Mouse (Mus musculus): Measurements from ENCODE around the gene Slc29a2.

Gene Slc29a2

DNA sequence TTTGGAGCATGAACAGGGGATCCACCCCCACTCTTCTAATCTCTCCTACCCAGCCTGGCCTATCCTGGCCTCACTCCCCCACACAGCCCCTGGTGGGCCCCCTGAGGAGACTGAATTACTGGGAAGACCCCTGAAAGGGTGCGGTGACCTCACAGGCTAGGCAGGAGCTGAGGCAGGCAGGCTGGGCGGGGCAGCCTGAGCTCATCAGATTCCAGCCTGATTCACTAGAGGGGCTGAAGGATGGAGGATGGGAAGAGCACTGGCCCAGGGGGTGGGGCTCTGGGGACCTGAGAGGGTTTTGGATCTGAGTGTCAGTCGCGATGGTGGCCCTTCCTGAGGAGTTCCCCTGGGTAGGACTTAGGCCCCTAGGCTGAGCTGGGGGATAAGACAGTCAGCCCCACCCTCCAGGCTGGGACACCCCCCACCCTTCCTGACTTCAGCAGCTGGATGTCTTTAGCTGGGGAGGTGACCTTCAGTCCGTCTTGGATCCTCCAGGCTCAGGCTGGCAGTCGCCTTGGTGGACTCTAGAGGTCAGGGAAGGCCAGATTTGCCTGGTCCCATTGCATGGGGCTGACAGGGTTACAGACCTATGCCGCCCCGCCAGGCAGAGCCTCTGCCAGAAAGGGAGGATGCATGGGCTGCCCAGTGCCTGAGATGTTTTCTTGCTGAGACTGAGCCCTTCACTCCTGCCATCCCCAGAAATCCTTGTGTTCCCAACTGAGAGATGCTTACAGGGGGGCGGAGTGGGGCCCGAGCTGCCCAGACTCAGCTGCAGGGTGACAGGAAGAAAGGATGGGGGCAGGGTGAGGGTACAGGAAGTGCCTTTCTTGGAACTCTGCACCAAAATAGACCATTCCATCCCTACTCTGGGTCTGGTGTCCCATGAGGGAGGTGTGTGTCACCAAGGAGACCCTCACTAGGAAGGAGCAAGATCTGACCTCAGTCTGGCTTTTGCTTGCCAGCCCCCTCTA, 35.4 kb downstream of the Slc29a2 start:
- DNase-seq (ENCODE audit: low spot score): no peak

GRCm38 (mm10) chr19:5060365-5061330, 37.0 kb downstream of the Slc29a2 start:
- no peak for DNase-seq (ENCODE audit: low spot score)

- no peak for DNase-seq (ENCODE audit: low spot score)
Measured at GRCm38 (mm10) chr19:5062041-5062440, 38.4 kb downstream of the Slc29a2 start.

DNA sequence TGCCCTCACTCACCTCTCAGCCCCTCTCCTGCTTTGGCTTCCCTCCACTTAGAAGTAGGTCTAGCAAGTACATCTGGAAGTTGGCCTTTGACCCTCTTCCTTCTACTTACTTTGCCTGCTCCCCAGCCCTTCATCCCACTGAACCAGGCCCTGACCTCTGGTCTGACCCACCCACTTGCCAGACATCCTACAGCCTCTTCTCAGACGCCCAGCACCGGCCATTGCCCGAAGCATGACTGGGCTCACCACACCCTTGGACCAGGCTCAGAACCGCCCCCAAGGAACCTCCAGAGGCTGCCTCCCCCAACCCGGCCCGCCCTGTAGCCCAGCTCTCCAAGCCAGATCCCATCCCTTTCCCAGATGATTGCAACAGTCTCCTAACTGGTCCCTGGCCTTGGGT, 38.8 kb downstream of the Slc29a2 start:
- no peak for DNase-seq (ENCODE audit: low spot score)

DNA sequence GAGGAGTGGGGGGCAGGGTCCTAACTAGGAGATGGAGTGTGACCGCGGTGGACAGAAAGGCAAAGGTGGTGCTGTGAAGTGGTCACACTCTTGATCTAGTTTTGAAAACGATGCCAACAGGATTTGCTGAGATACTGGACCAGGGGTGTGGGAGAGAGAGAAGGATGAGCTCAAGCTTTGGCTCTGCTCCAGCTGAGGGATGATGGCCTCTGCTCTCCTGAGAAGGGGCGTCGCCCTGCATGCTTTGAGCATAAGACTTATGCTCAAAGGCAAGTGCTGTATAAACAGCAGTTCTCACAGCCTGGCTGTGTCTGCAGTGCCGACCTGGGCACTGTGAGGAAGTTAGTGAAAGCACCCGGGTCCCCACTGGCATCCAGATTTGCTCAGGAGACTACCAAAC, 41.4 kb downstream of the Slc29a2 start:
- no peak for DNase-seq (ENCODE audit: low spot score)

DNA sequence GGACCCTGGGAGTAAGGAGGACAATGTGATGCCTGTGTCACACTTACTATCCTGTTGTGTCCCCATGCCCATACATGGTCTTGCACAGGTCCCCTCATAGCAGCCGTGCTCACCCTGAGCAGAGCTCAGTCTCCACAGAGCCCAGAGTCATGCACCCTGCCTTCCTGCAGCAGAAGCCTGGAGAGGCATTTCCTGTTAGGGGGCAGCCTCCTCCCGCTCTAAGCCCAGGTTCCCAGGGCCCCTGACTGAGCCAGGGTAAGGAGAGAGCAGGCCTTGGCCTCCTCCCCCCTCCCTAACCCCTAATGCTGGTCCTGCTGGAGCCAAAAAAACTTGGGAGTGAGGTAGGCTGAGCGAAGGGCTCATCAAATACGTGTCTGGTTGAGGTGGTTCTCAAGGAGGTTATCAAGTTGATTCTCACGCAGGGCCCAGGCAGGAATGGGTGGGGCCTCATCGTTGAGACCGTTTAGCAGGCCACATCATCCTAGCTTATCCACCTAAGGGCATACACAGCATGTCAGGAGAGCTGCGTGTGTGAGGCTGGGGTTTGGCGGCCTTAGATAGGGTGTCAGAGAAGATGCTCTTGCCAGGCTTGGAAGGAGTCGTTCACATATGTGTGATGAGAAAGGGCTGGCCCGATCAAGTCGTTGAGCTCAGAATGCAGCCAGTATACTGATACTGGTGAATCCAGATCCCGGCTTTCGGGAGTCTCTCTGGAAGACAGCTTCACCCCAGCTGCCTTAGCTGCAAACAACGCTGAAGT, 43.6 kb downstream of the Slc29a2 start:
- no peak for DNase-seq (ENCODE audit: low spot score)

DNA sequence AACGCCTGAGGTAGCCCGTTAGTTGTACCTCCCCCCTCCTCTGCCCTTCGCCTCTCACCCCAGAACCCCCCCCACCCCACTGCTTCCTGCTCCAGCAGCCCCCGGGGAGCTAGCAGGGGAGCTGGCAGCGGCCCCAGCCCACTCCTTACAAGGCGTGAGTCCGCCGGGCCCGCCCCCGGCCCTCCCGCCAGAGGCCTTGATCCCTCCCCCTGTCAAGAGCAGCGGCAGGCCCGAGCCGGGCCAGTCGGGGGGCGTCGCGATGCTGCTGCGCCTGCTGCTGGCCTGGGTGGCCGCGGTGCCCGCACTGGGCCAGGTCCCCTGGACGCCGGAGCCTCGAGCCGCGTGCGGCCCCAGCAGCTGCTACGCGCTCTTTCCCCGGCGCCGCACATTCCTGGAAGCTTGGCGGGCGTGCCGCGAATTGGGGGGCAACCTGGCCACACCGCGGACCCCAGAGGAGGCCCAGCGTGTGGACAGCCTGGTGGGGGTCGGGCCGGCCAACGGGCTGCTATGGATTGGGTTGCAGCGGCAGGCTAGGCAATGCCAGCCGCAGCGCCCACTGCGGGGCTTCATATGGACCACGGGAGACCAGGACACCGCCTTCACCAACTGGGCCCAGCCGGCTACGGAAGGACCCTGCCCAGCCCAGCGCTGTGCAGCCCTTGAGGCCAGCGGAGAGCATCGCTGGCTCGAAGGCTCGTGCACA, 44.4 kb downstream of the Slc29a2 start, which contains the start of gene Cd248:
Cd248 (plus strand) TSS at position 212 of the 703 bp plus-strand sequence.
- no peak for DNase-seq (ENCODE audit: low spot score)

DNA sequence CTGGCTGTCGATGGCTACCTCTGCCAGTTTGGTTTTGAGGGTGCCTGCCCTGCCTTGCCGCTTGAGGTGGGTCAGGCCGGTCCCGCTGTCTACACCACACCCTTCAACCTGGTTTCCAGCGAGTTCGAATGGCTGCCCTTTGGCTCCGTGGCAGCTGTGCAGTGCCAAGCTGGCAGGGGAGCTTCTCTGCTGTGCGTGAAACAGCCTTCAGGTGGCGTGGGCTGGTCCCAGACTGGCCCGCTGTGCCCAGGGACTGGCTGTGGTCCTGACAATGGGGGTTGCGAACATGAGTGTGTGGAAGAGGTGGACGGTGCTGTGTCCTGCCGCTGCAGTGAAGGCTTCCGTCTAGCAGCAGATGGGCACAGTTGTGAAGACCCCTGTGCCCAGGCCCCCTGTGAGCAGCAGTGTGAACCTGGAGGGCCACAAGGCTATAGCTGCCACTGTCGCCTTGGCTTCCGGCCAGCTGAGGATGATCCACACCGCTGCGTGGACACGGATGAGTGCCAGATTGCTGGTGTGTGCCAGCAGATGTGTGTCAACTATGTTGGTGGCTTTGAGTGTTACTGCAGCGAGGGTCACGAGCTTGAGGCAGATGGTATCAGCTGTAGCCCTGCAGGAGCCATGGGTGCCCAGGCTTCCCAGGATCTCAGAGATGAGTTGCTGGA, 45.0 kb downstream of the Slc29a2 start:
- no peak for DNase-seq (ENCODE audit: low spot score)

DNA sequence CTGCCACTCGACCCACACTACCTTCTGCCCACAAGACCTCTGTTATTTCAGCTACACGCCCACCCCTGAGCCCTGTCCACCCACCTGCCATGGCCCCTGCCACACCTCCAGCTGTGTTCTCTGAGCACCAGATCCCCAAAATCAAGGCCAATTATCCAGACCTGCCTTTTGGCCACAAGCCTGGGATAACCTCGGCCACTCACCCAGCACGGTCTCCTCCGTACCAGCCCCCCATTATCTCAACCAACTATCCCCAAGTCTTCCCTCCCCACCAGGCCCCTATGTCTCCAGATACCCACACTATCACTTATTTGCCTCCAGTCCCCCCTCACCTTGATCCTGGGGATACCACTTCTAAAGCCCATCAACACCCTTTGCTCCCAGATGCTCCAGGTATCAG, 45.8 kb downstream of the Slc29a2 start:
- DNase-seq (ENCODE audit: low spot score): no peak

- DNase-seq (ENCODE audit: low spot score): no peak
Measured at GRCm38 (mm10) chr19:5069978-5070377, 46.3 kb downstream of the Slc29a2 start.

GRCm38 (mm10) chr19:5071077-5071476, 47.4 kb downstream of the Slc29a2 start:
- DNase-seq (ENCODE audit: low spot score): no peak

GRCm38 (mm10) chr19:5071545-5072369, 48.1 kb downstream of the Slc29a2 start:
- no peak for DNase-seq (ENCODE audit: low spot score)

DNA sequence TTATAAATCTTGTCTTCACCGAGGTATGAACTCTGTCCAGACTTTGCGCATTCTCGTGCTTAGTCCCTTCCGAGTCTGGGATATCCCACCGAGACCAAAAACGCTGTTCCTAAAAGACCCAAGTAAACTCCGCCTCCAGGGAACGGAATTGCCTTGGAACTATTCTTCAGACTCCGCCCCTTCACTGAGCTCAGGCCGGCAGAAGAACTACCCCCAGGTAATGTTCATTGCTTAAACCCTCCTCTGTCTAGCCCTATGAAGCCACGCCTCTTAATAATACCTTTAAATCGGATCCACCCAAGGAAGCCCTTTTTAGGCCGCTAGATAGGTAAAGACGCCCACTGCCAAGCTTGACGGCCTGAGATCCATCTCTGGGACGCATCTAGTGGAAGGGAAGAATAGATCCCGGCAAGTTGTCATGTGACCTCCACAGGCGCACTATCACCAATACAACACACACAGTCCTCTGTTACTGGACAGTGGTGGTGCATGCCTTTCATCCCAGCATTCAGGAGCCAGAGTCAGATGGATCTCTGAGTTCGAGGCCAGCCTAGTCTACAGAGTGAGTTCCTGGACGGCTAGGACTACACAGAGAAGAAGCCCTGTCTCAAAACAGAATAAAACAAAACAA, 48.8 kb downstream of the Slc29a2 start:
- no peak for DNase-seq (ENCODE audit: low spot score)

DNA sequence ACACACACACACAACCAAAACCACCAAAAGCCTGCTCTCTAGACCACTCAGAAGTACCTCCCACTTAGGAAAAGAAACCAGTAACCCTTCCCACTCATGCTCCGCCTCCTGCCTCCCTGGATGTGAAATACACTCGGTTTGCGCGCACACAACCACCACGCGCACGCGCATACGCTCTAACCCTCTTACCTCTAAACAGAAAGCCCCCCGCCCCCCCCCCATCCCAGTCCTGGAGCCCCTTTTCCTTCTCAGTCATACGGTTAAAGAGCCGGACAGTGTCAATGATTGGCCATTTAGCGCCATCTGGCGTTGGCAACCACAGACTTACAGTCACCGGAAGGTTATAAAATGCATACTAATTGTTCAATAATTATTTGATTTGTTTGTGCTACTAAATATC, 49.4 kb downstream of the Slc29a2 start:
- no peak for DNase-seq (ENCODE audit: low spot score)

GRCm38 (mm10) chr19:5073518-5073917, 49.9 kb downstream of the Slc29a2 start:
- no peak for DNase-seq (ENCODE audit: low spot score)

DNA sequence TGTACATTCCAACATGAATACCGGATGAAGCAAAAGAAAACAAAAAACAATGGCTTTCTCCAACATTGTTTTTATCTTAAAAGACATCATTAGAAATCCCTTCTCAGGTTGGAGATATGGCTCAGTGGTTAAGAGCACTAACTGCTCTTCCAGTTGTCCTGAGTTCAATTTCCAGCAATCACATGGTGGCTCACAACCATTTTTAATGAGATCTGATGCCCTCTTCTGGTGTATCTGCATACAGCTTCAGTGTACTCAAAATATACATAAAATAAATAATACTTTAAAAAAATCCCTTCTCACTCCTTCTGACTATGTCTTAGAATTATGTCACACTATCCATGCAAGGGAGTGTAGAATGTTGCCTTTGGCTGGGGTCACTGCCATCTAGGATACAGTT, 55.6 kb downstream of the Slc29a2 start:
- no peak for DNase-seq (ENCODE audit: low spot score)
